Mouse (Mus musculus): ENCODE measurements around the gene Hspb11. TPM values are rescaled to one million over a fixed set of nuclear protein-coding genes. Genes with fewer than 3 reads are reported as not detected.
A peak's percentile ranks its signal among the peaks of the same experiment; 100 is the strongest.

Gene Hspb11
- polyA plus RNA-seq, 1 experiment = 19.6 TPM

DNA sequence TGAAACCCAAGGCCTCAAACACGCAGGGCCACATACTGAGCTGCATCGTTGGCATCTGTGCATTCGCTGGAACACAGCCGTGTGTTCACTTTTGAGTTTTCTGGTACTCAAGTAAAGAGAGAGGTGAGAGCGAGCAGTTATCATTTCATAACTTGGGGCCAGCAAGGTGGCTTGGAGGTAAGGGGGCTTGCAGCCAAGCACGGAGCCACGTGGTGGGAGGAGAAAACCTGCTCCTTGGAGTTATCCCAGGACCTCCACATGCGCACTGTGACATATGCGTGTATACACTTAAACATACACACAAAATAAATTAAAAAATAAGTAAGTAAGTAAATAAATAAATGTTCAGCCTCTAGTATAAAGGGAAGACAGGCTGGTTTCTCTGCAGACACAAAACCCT lies 48.8 kb downstream of the Hspb11 start:
- no peak for TF ChIP-seq GATA1 (IDR thresholded peaks at IDR 0.05; ENCODE audit: borderline replicate concordance, low read length)
- TF ChIP-seq FLI1 (IDR thresholded peaks at IDR 0.05; ENCODE audit: low read length) = no peak

DNA sequence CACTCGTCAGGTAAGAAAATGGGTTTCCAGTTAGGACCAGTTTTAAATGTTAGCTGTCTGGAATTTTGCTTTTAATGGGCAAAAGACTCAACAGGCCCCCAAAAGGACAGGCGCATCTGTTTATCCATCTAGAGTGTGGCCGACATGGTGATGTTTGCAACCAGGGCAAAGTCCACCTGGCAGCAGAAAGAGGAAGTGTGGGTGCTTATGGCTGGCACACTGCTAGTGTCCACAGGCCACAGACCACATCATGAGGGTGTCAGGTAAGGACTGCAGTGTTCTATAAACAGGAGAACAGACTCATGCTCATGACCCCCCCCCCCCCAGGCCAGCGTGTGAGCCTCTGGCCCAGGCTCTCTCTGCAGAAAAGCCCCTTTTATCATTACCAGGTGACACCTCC lies 49.4 kb downstream of the Hspb11 start:
- H3K36me3 ChIP-seq (replicated peaks; ENCODE audit: low read length) = no peaks in the 10 kb centered on the region
- H3K9me3 ChIP-seq = no peaks in the 10 kb centered on the region
- TF ChIP-seq FLI1 (IDR thresholded peaks at IDR 0.05; ENCODE audit: low read length) (no peak), GATA1 (IDR thresholded peaks at IDR 0.05; ENCODE audit: borderline replicate concordance, low read length) (no peak)
- H3K4me3 ChIP-seq (replicated peaks) = no peak overlapping the region
- peaks cover 48% of the 10 kb centered on the region for H3K4me1 ChIP-seq
- H3K27me3 ChIP-seq (replicated peaks) = peaks cover 74% of the 10 kb centered on the region

More for the DNA sequence above, 48.8 kb downstream of the Hspb11 start:
- Histone ChIP-seq H3K9me3 (no peaks in the 10 kb centered on the region), H3K36me3 (replicated peaks; ENCODE audit: low read length) (no peaks in the 10 kb centered on the region), H3K4me1 (peaks cover 45% of the 10 kb centered on the region), H3K4me3 (replicated peaks) (no peak overlapping the region), H3K27me3 (replicated peaks) (peaks cover 80% of the 10 kb centered on the region)

DNA sequence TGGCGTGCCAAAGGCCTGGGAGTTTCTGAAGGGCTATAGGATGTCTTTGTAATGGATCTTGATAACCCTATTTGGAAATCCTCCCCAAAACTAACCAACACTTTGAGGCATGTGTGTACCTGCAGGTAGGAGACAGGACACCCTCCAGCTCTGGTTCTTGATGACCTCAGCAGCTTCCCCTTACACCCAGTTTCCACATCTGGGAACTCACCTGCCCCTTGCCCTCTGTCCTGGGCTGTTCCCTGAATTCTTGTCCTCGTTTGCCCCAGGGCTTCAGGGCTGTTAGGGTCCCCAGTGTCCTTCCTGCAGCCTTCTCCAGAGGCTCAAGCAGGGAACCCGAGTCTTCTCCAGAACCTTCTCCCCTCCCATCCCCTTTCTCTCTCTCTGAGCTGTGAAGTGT lies 50.1 kb downstream of the Hspb11 start:
- Histone ChIP-seq H3K27me3 (replicated peaks) (peaks cover 70% of the 10 kb centered on the region), H3K9me3 (no peaks in the 10 kb centered on the region), H3K4me3 (replicated peaks) (no peak overlapping the region), H3K4me1 (peaks cover 50% of the 10 kb centered on the region), H3K36me3 (replicated peaks; ENCODE audit: low read length) (no peaks in the 10 kb centered on the region)
- TF ChIP-seq GATA1 (IDR thresholded peaks at IDR 0.05; ENCODE audit: borderline replicate concordance, low read length) = no peak
- no peak for TF ChIP-seq FLI1 (IDR thresholded peaks at IDR 0.05; ENCODE audit: low read length)

DNA sequence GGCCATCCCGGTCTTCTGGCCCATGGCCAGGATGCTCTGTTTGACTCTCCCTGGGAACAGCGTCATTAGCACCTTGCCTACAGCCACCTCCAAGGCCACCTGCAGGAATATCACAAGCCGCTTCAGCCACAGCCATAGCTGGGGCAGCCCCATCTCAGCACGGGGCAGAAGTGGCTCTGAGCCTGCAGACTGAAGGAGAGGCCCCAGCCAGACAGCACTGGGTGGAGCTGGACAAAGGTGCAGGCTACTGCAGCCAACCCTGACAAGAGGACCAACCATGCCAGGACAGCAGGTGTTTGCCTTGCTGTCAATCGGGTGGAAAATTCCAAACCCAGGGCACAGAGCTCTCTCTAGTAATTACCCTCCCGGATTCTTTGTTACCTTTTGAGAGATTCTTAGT lies 53.6 kb downstream of the Hspb11 start, which contains the start of gene Dio1:
Gene Dio1, minus strand, starts transcription at position 204 of the 400 bp plus-strand sequence.
- TF ChIP-seq FLI1 (IDR thresholded peaks at IDR 0.05; ENCODE audit: low read length) = no peak
- no peak for TF ChIP-seq GATA1 (IDR thresholded peaks at IDR 0.05; ENCODE audit: borderline replicate concordance, low read length)
- H3K36me3 ChIP-seq (replicated peaks; ENCODE audit: low read length) = no peaks in the 10 kb centered on the region
- peaks cover 20% of the 10 kb centered on the region for H3K4me1 ChIP-seq
- peaks cover 53% of the 10 kb centered on the region for H3K27me3 ChIP-seq (replicated peaks)
- no peak within 1 kb of the TSS for H3K4me3 ChIP-seq (replicated peaks)
- H3K9me3 ChIP-seq = peaks cover 6% of the 10 kb centered on the region

DNA sequence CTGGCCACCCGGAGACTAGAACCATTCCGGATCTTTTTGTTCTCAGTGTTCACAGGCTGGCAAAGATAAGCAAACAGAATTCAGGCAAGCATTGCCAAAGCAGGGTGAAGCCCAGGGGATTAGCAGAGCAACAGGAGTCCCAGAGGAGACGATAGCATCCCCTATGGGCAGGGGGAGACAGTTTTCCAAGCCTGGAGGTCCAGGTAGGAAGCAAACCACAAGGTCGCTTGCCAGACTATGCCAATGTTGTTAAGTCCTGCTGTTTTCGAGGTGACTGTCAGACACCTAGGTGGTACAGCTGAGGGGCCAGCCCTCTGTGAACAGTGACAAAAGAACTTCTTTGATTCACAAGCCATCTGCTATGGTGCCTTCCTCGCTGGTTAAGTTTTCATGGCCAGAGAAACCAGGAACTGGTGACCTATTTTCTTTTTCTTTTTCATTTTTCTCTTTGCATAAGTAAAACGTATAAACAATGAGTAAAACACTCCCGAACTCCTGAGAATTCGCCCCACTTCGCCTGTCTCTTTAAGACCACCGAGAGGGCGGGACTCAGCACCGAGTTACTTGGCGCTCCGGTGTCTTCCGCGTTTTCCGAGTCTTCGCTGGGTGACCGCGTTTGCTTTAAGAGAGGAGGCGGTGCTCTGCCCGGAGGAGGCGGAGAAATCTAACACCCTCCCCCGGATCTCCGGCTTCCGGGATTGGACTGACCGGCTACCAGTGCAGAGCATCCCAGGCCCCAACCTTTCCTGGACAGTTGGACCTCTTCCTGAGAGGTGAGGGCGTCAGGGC lies 60.5 kb downstream of the Hspb11 start, which contains the start of gene Yipf1:
Gene Yipf1, plus strand, starts transcription at position 674 of the 789 bp plus-strand sequence.
- TF ChIP-seq FLI1 (IDR thresholded peaks at IDR 0.05; ENCODE audit: low read length) = no peak
- TF ChIP-seq GATA1 (IDR thresholded peaks at IDR 0.05; ENCODE audit: borderline replicate concordance, low read length) = no peak
- H3K27me3 ChIP-seq (replicated peaks) = peaks cover 3% of the 10 kb centered on the region
- peaks cover 6% of the 10 kb centered on the region for H3K9me3 ChIP-seq
- peaks cover 34% of the 10 kb centered on the region for H3K36me3 ChIP-seq (replicated peaks; ENCODE audit: low read length)
- peaks cover 30% of the 10 kb centered on the region for H3K4me1 ChIP-seq
- H3K4me3 ChIP-seq (replicated peaks) = peak within 1 kb of the TSS; percentile 97

DNA sequence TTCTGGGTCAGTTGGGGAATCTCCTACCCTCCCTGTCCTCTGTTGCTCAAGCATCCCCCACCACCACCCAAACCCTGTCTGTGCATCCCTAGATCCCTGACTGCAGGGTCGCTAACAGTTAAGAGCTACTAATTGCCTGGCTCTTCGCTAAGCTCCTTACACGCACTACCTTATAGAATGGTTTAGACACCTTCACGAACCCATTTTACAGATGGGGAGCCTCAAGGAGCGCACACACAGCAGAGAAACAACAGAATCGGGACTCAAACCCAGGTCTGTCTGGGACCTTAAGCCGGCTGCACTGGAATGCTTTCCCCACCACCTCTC lies 61.0 kb downstream of the Hspb11 start:
- peak overlapping the region; percentile 97 for H3K4me3 ChIP-seq (replicated peaks)
- H3K36me3 ChIP-seq (replicated peaks; ENCODE audit: low read length) = peaks cover 40% of the 10 kb centered on the region
- H3K4me1 ChIP-seq = peaks cover 30% of the 10 kb centered on the region
- peaks cover 6% of the 10 kb centered on the region for H3K9me3 ChIP-seq
- H3K27me3 ChIP-seq (replicated peaks) = peaks cover 3% of the 10 kb centered on the region
- TF ChIP-seq GATA1 (IDR thresholded peaks at IDR 0.05; ENCODE audit: borderline replicate concordance, low read length) (no peak), FLI1 (IDR thresholded peaks at IDR 0.05; ENCODE audit: low read length) (no peak)

DNA sequence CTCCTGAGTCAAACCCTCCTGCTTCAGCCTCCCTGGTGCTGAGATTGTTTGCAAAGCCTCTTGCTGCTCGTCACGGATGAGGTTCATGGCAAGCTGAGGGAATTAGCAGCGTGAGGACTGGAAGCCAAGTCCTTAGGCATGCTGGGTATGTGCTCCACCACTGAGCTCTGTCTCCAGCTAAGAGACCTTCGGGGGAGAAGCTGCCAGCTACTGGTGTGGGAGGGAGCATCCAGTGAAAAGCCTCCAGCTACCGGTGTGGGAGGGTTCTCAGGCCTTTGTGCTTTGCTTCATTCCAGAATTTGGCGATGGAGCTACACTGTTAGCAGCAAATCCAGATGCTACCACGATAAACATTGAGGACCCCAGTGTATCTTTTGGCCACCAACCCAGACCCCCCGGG lies 65.3 kb downstream of the Hspb11 start:
- Histone ChIP-seq H3K36me3 (replicated peaks; ENCODE audit: low read length) (peaks cover 82% of the 10 kb centered on the region), H3K9me3 (no peaks in the 10 kb centered on the region)
- TF ChIP-seq FLI1 (IDR thresholded peaks at IDR 0.05; ENCODE audit: low read length) (no peak), GATA1 (IDR thresholded peaks at IDR 0.05; ENCODE audit: borderline replicate concordance, low read length) (no peak)

DNA sequence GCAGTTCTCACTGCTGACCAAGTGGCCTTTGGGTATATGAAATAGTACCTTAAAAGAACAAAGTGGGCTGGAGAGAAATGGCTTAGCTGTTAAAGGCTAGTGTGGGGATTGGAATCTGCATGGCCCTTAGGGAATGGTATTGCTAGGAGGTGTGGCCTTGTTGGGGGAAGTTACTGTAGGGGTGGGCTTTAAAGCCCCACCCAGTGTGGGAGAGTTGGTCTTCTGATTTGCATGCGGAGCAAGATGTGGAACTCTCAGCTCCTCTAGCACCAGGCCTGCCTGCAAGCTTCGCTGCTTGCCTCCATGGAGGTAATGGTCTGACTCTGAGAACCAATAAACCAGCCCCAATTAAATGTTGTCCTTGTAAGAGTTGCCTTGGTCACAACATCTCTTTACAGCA lies 67.6 kb downstream of the Hspb11 start:
- H3K4me3 ChIP-seq (replicated peaks) = no peak overlapping the region
- TF ChIP-seq FLI1 (IDR thresholded peaks at IDR 0.05; ENCODE audit: low read length) (no peak), GATA1 (IDR thresholded peaks at IDR 0.05; ENCODE audit: borderline replicate concordance, low read length) (no peak)
- H3K27me3 ChIP-seq (replicated peaks) = no peaks in the 10 kb centered on the region
- peaks cover 96% of the 10 kb centered on the region for H3K36me3 ChIP-seq (replicated peaks; ENCODE audit: low read length)
- H3K4me1 ChIP-seq = peaks cover 11% of the 10 kb centered on the region; the same call in 1 of the 2 replicates
- no peaks in the 10 kb centered on the region for H3K9me3 ChIP-seq

More for the DNA sequence above, 65.3 kb downstream of the Hspb11 start:
- Histone ChIP-seq H3K4me3 (replicated peaks) (no peak overlapping the region), H3K4me1 (peaks cover 21% of the 10 kb centered on the region), H3K27me3 (replicated peaks) (no peaks in the 10 kb centered on the region)

DNA sequence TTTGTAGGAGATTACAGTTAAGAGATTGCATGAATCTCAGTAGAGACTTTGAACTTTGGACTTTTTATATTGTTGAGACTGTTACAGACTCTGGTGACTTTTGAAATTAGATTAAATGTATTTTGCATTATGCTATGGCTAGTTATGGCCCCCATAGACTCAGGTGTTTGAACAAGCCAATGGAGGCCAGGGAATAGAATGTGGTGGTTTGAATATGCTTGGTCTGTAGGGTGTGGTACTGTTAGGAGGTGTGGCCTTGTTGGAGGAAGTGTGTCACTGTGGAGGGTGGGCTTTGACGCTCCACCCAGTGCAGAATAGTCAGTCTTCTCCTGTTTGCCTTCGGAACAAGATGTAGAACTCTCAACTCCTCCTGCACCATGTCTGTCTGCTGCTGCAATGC lies 69.7 kb downstream of the Hspb11 start:
- Histone ChIP-seq H3K4me3 (replicated peaks) (no peak overlapping the region), H3K36me3 (replicated peaks; ENCODE audit: low read length) (peaks cover 88% of the 10 kb centered on the region), H3K27me3 (replicated peaks) (no peaks in the 10 kb centered on the region), H3K4me1 (0 out of 2 replicates have a peak, but pooled peaks cover 4% of the 10 kb centered on the region), H3K9me3 (no peaks in the 10 kb centered on the region)
- no peak for TF ChIP-seq FLI1 (IDR thresholded peaks at IDR 0.05; ENCODE audit: low read length)
- TF ChIP-seq GATA1 (IDR thresholded peaks at IDR 0.05; ENCODE audit: borderline replicate concordance, low read length) = no peak

DNA sequence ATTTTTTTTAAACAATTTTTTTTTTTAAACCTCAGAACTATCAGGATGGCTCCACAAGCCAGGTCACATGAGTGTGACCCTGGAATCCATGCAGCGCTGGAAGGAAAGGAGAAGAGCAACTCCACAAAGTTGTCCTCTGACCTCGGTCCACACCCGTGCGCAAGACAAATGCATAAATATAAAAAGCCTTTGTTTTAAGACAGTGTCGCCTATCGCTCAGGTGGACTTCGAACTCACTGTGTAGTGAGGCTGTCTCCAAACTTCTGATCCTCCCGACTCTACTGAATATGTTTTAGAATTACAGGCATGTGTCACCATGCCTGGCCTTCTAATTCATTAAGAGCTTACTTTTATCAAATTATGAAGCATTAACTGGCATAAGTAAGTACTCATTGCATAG lies 75.1 kb downstream of the Hspb11 start:
- Histone ChIP-seq H3K4me3 (replicated peaks) (no peak overlapping the region), H3K4me1 (0 out of 2 replicates have a peak, but pooled peaks cover 4% of the 10 kb centered on the region), H3K36me3 (replicated peaks; ENCODE audit: low read length) (peaks cover 60% of the 10 kb centered on the region), H3K27me3 (replicated peaks) (no peaks in the 10 kb centered on the region), H3K9me3 (peaks cover 2% of the 10 kb centered on the region; the same call in 1 of the 2 replicates)
- TF ChIP-seq GATA1 (IDR thresholded peaks at IDR 0.05; ENCODE audit: borderline replicate concordance, low read length) = no peak
- TF ChIP-seq FLI1 (IDR thresholded peaks at IDR 0.05; ENCODE audit: low read length) = no peak

Other genes with a start within 250 kb of the Hspb11 start
- 17.7 and 23.7 TPM in 2 replicates for gene Mrpl37, start 186.7 kb upstream of the Hspb11 start, polyA plus RNA-seq (2012; ENCODE audit: insufficient read depth, low replicate concordance)
- gene Cyb5rl, start 186.6 kb upstream of the Hspb11 start, polyA plus RNA-seq (2012; ENCODE audit: insufficient read depth, low replicate concordance) = 1.4 and 2.3 TPM in 2 replicates
- gene Cdcp2, start 156.7 kb upstream of the Hspb11 start, polyA plus RNA-seq (2012; ENCODE audit: insufficient read depth, low replicate concordance) = not detected in 2 replicates
- gene Tmem59, start 75.2 kb upstream of the Hspb11 start, polyA plus RNA-seq (2012; ENCODE audit: insufficient read depth, low replicate concordance) = 147 and 205 TPM in 2 replicates
- 31.3 and 34.2 TPM in 2 replicates for gene Tceanc2, start 74.5 kb upstream of the Hspb11 start, polyA plus RNA-seq (2012; ENCODE audit: insufficient read depth, low replicate concordance)
- 0.17 and 1.7 TPM in 2 replicates for gene Ldlrad1, start 44.4 kb upstream of the Hspb11 start, polyA plus RNA-seq (2012; ENCODE audit: insufficient read depth, low replicate concordance)
- gene Lrrc42, start 61 bp upstream of the Hspb11 start, polyA plus RNA-seq (2012; ENCODE audit: insufficient read depth, low replicate concordance) = 9.1 and 10.7 TPM in 2 replicates
- not detected in 2 replicates for gene Dio1, start 53.6 kb downstream of the Hspb11 start, polyA plus RNA-seq (2012; ENCODE audit: insufficient read depth, low replicate concordance)
- 3.1 and 16.3 TPM in 2 replicates for gene Yipf1, start 60.8 kb downstream of the Hspb11 start, polyA plus RNA-seq (2012; ENCODE audit: insufficient read depth, low replicate concordance)
- 0.50 and 3.0 TPM in 2 replicates for gene Ndc1, start 114.2 kb downstream of the Hspb11 start, polyA plus RNA-seq (2012; ENCODE audit: insufficient read depth, low replicate concordance)
- 0.68 and 1.8 TPM in 2 replicates for gene Glis1, start 181.0 kb downstream of the Hspb11 start, polyA plus RNA-seq (2012; ENCODE audit: insufficient read depth, low replicate concordance)

Measured in megakaryocyte, embryonic 14.5 days (primary cell).